Mouse (Mus musculus): ENCODE measurements around the gene Lrrc46. TPM values are rescaled to one million over a fixed set of nuclear protein-coding genes. Genes with fewer than 3 reads are reported as not detected.
A peak's percentile ranks its signal among the peaks of the same experiment; 100 is the strongest.

The Lrrc46 gene
- polyA plus RNA-seq, 1 experiment from 2014 or later: 0.66 TPM

DNA sequence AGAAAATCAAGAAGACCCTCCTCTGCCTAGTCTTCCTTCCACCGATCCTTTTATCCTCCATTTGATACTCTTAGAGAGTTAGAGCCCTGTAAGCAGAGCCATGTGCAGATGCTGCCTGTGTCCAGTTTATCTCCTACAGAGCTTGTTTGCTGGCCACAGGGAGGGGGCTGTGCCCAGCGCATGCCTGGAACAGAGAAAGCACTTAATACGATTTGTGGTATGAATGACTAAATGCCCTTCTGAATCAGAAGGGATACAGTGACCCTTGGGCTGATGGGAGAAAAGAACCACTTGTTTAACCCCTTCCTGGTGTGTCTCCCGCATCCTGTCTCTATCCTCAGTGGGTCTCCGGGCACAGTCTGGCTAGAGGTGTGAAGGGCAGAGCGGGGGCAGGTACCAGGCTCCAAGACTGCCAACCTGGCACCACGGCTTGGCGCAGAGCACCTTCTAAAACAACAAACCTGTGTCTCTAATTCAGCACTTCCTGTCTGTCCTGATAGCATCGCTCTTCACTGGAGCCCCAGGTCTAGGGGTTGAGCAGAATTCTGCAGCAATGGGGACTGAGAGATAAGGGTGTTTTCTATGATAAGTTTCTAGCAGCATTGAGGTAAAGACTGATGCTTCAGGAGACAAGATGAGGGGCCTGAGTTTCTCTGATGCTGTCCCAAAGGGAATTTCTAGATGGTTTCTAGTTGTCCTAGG, 34.0 kb downstream of the Lrrc46 start:
- Histone ChIP-seq H3K27me3 (replicated peaks) (peaks cover 83% of the 10 kb centered on the region), H3K9ac (no peak overlapping the region)
- 36% methylated on average over 9 of the region's 9 CpGs for WGBS

DNA sequence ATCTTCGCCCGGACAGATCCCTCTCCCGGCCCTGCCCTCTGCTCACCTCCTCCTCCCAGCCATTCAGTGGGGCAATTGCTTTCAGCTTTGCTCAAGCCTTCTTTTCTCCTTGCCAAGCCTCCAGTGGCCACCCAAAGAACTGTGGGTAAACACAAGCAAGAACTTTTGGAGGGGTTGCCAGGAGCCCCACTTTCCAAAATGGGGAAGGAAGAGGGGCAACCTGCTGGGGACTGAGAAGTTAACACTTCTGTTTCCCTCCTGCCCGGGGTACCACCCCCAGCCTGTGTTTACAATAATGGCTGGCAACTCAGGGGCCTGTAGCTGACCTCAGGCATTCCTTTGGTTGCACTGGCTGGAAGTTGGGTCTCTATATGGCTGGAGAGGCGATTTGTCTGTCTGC, 38.0 kb downstream of the Lrrc46 start:
- Histone ChIP-seq H3K9me3 (replicated peaks) (no peaks in the 10 kb centered on the region), H3K4me1 (replicated peaks) (peaks cover 6% of the 10 kb centered on the region; the same call in 1 of the 2 replicates), H3K36me3 (no peaks in the 10 kb centered on the region), H3K4me3 (no peak overlapping the region), H3K4me2 (no peak overlapping the region), H3K27ac (ENCODE audit: poor library complexity, severe bottlenecking) (no peak overlapping the region), H3K9ac (no peak overlapping the region), H3K27me3 (replicated peaks) (peaks cover 83% of the 10 kb centered on the region)
- no peak for ATAC-seq (ENCODE audit: insufficient number of reproducible peaks, low FRiP score)
- 53% methylated on average over 5 of the region's 5 CpGs for WGBS

More for the DNA sequence above, 34.0 kb downstream of the Lrrc46 start:
- Histone ChIP-seq H3K36me3 (no peaks in the 10 kb centered on the region), H3K4me2 (no peak overlapping the region), H3K4me3 (no peak overlapping the region), H3K27ac (ENCODE audit: poor library complexity, severe bottlenecking) (no peak overlapping the region), H3K9me3 (replicated peaks) (no peaks in the 10 kb centered on the region), H3K4me1 (replicated peaks) (peaks cover 6% of the 10 kb centered on the region; the same call in 1 of the 2 replicates)
- ATAC-seq (ENCODE audit: insufficient number of reproducible peaks, low FRiP score): no peak

DNA sequence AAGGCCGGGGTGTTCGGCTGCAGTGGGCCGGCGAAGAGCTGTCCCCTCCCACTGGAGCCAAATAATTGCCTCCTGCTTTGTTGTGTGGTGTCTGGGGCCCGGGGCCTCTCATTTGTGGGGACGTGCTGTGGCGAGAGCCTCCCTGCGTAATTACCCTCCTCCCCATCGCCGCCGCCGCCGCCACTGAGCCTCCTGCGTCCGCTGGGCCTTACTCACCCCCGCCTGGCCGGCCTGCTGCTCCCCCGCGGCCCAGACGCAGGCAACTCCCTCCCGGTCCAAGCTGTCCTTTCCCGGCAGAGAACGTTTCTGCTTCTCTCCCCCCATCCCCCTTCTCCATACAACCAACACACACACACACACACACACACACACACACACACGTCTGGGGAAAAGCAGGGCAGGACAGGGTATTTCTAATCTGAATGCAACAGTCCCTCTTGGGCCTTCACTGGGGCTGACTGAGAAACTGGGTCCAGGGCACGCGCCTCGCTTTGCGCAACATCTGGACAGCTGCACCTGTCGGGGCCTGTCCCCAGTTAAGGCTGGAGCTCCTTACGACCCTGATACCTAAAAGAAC, 43.7 kb downstream of the Lrrc46 start:
- H3K9me3 ChIP-seq (replicated peaks): no peaks in the 10 kb centered on the region
- no peak overlapping the region for H3K27ac ChIP-seq (ENCODE audit: poor library complexity, severe bottlenecking)
- no peaks in the 10 kb centered on the region for H3K36me3 ChIP-seq
- H3K4me3 ChIP-seq: peak overlapping the region; percentile 41
- WGBS: 4% methylated on average over 29 of the region's 30 CpGs
- no peak for ATAC-seq (ENCODE audit: insufficient number of reproducible peaks, low FRiP score)
- H3K27me3 ChIP-seq (replicated peaks): peaks cover 86% of the 10 kb centered on the region
- H3K4me2 ChIP-seq: peak overlapping the region; percentile 73
- peaks cover 19% of the 10 kb centered on the region for H3K4me1 ChIP-seq (replicated peaks)
- H3K9ac ChIP-seq: peak overlapping the region; percentile 53

- no peaks in the 10 kb centered on the region for H3K9me3 ChIP-seq (replicated peaks)
- no peak overlapping the region for H3K27ac ChIP-seq (ENCODE audit: poor library complexity, severe bottlenecking)
- peak overlapping the region; percentile 53 for H3K9ac ChIP-seq
- H3K4me1 ChIP-seq (replicated peaks): peaks cover 20% of the 10 kb centered on the region
- peak overlapping the region; percentile 73 for H3K4me2 ChIP-seq
- peak overlapping the region; percentile 41 for H3K4me3 ChIP-seq
- peaks cover 83% of the 10 kb centered on the region for H3K27me3 ChIP-seq (replicated peaks)
- no peaks in the 10 kb centered on the region for H3K36me3 ChIP-seq
- no peak for ATAC-seq (ENCODE audit: insufficient number of reproducible peaks, low FRiP score)
- WGBS: 10% methylated on average over 17 of the region's 17 CpGs
Measured at GRCm38 (mm10) chr11:96996773-96997379, 44.3 kb downstream of the Lrrc46 start.

DNA sequence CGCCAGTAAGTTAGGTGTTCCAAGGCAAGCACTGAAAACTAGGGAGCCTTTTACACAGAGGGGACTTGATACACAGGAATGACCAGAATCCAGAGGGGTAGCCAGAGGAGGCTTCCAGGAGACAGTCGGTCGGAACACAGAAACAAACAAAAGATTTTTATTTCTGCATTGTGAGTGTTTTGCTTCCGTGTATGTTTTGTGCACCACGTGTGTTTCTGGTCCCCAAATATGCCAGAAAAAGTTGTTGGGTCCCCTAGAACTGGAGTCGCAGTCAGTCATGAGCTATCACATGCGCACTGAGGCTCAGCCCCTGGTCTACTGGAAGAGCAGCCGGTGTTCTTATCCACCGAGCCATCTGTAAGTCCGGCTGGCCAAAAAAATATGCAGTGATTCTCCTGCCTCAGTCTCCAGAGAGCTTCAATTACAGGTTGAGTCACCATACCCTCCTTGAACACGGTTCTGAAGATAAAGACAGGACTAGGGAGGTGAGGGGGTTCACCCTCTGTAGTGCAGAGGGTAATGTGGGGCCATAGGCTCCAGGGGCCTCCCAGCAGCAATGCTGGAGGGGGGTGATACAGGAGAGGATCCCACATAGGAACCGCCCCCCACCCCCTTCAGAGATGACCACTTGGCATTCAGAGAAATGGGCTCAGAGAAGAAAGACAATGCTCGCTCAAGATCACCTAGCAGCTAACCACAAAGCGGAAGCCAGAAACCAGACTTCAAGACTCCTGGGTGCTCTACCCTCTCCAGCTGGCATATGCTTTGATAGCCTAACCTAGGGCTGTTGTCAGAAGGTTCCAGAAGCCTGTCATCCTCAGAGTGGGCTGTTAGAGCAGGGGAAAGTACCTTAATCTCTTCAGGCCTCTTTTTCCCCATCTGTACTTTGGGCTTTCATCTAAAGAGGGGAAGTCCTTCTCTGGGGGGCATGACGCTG, 45.1 kb downstream of the Lrrc46 start:
- 63% methylated on average over 15 of the region's 15 CpGs for WGBS
- no peak overlapping the region for H3K4me2 ChIP-seq
- no peak overlapping the region for H3K27ac ChIP-seq (ENCODE audit: poor library complexity, severe bottlenecking)
- H3K4me3 ChIP-seq: no peak overlapping the region
- no peaks in the 10 kb centered on the region for H3K9me3 ChIP-seq (replicated peaks)
- peaks cover 20% of the 10 kb centered on the region for H3K4me1 ChIP-seq (replicated peaks)
- peaks cover 83% of the 10 kb centered on the region for H3K27me3 ChIP-seq (replicated peaks)
- no peaks in the 10 kb centered on the region for H3K36me3 ChIP-seq
- no peak overlapping the region for H3K9ac ChIP-seq
- no peak for ATAC-seq (ENCODE audit: insufficient number of reproducible peaks, low FRiP score)

DNA sequence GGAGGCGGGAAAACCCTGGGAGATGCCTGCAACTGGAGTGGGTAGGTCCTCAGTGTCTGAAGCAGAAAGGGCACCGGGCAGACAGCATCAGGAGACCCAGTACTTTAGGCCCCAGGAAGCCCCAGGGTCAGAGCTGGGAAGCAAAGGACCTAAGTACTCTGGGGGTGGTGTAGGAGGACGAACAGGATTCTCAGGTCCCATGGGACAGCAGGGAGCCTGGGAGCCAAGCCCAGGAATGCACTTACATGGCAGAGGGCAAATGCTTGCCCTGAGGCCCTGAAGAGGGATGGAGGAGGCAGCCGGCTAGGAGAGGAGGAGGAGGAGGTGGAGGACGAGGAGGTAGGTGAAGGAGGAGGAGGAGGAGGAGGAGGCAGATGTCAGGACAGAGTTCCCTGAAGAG, 46.2 kb downstream of the Lrrc46 start:
- WGBS: 26% methylated on average over 5 of the region's 5 CpGs
- no peak overlapping the region for H3K9ac ChIP-seq
- no peaks in the 10 kb centered on the region for H3K9me3 ChIP-seq (replicated peaks)
- ATAC-seq (ENCODE audit: insufficient number of reproducible peaks, low FRiP score): no peak
- no peak overlapping the region for H3K4me2 ChIP-seq
- peaks cover 78% of the 10 kb centered on the region for H3K27me3 ChIP-seq (replicated peaks)
- no peaks in the 10 kb centered on the region for H3K36me3 ChIP-seq
- H3K27ac ChIP-seq (ENCODE audit: poor library complexity, severe bottlenecking): no peak overlapping the region
- peaks cover 20% of the 10 kb centered on the region for H3K4me1 ChIP-seq (replicated peaks)
- no peak overlapping the region for H3K4me3 ChIP-seq

DNA sequence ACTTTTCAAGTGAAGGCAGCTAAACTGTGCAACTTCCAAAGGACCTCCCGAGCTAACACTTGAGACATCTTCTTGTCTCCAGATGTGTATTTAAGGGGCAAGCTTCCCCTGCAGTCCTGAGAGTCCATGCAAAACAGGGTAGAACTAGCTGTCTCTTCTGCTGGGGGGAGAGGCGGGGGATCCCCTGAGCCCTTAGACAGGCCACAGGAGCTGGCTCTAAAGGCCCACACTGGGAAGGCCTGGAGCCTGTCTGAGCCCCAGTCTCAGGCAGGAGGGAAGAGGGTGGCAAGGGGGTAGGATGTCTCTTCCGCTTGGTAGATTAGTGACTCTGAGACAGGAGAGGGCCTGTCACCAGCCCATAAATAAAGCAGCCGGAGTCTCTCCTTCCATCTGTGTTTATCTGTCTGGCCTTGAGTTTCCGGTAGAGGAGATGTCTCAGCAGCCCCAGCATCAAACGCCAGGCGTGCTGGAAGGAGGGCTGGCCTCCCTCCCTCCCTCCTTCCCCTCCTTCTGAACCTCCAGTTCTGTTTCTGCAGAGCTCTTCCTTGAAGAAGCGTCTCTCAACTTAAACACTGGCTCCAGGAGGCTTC, 48.4 kb downstream of the Lrrc46 start:
- Histone ChIP-seq H3K9ac (no peak overlapping the region), H3K27me3 (replicated peaks) (peaks cover 76% of the 10 kb centered on the region), H3K4me1 (replicated peaks) (peaks cover 28% of the 10 kb centered on the region), H3K36me3 (no peaks in the 10 kb centered on the region), H3K4me3 (no peak overlapping the region), H3K4me2 (no peak overlapping the region), H3K27ac (ENCODE audit: poor library complexity, severe bottlenecking) (peak overlapping the region; percentile 11; the same call in 1 of the 2 replicates), H3K9me3 (replicated peaks) (no peaks in the 10 kb centered on the region)
- ATAC-seq (ENCODE audit: insufficient number of reproducible peaks, low FRiP score): peak; percentile 40; the same call in 1 of the 2 replicates
- 21% methylated on average over 8 of the region's 8 CpGs for WGBS

GRCm38 (mm10) chr11:96991501-96991900, 49.7 kb downstream of the Lrrc46 start:
- peaks cover 23% of the 10 kb centered on the region for H3K4me1 ChIP-seq (replicated peaks)
- no peak overlapping the region for H3K27ac ChIP-seq (ENCODE audit: poor library complexity, severe bottlenecking)
- no peak overlapping the region for H3K4me2 ChIP-seq
- H3K9me3 ChIP-seq (replicated peaks): no peaks in the 10 kb centered on the region
- H3K36me3 ChIP-seq: no peaks in the 10 kb centered on the region
- no peak for ATAC-seq (ENCODE audit: insufficient number of reproducible peaks, low FRiP score)
- WGBS: 71% methylated on average over 5 of the region's 5 CpGs
- H3K4me3 ChIP-seq: no peak overlapping the region
- H3K9ac ChIP-seq: no peak overlapping the region
- peaks cover 76% of the 10 kb centered on the region for H3K27me3 ChIP-seq (replicated peaks)

DNA sequence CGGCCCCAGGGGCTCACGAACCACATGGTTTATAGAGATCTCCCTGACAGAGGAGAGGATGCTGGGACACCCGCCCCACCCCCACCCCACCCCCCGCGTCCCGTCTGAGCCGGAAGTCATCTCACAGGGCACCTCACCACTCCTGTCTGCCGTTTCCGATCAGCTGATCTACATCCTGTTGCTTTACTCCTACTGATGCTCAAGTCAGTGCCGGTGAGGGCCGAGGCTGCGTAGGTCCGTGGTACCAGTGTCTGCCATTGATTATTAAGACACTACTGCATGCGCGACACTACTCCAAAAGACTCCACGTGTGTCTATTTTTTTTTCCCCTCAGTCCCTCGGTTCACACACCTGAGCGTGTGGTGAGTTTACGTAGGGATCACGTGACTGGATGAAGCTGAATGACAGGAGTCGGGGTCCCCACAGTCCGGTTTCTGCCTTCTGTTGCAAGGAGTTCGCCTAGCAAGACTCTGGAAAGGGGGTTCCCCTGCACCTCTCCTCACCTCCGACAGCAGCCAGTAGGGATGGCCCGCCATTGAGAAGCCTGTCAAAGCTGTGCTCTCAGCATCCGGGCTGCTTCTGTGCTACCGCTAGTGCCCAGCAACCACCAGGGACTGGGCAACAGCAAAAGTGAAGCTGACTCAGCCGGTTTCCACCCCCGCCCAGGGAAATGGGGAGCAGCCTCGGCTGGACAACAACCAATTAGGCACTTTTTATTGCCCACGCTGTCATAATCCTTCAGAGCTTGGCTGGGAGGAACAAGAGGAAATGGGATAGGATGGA, 53.1 kb downstream of the Lrrc46 start:
- H3K4me3 ChIP-seq: peak overlapping the region; percentile 32
- peaks cover 20% of the 10 kb centered on the region for H3K4me1 ChIP-seq (replicated peaks)
- peaks cover 84% of the 10 kb centered on the region for H3K27me3 ChIP-seq (replicated peaks)
- H3K27ac ChIP-seq (ENCODE audit: poor library complexity, severe bottlenecking): no peak overlapping the region
- WGBS: 7% methylated on average over 31 of the region's 31 CpGs
- H3K9ac ChIP-seq: peak overlapping the region; percentile 21; the same call in 1 of the 2 replicates
- H3K36me3 ChIP-seq: no peaks in the 10 kb centered on the region
- peak; percentile 33 for ATAC-seq (ENCODE audit: insufficient number of reproducible peaks, low FRiP score)
- no peaks in the 10 kb centered on the region for H3K9me3 ChIP-seq (replicated peaks)
- peak overlapping the region; percentile 57 for H3K4me2 ChIP-seq

- Histone ChIP-seq H3K4me2 (no peak overlapping the region), H3K9ac (no peak overlapping the region), H3K4me1 (replicated peaks) (peaks cover 15% of the 10 kb centered on the region), H3K36me3 (no peaks in the 10 kb centered on the region), H3K9me3 (replicated peaks) (no peaks in the 10 kb centered on the region), H3K4me3 (no peak overlapping the region), H3K27me3 (replicated peaks) (peaks cover 88% of the 10 kb centered on the region), H3K27ac (ENCODE audit: poor library complexity, severe bottlenecking) (no peak overlapping the region)
- no peak for ATAC-seq (ENCODE audit: insufficient number of reproducible peaks, low FRiP score)
- WGBS: 47% methylated on average over 3 of the region's 3 CpGs
Measured at GRCm38 (mm10) chr11:96986463-96986862, 54.7 kb downstream of the Lrrc46 start.
